Mouse (Mus musculus) forebrain, embryonic 10.5 days (tissue): ENCODE results near the gene Fah. TPM values are rescaled to one million over a fixed set of nuclear protein-coding genes. Genes with fewer than 3 reads are reported as not detected.

ENCODE experiments used
- DNase-seq: peaks from one replicate; pipeline ENCODE4 v3.0.0-alpha.2; 2017; ENCODE audit warnings: low spot score; ENCODE audit errors: extremely low spot score
- H3K27ac ChIP-seq: fragments of 300-500 bp; sonication (generic); 2 replicates; pipeline ENCODE4 v1.5.1; 2016; ENCODE audit warnings: mild to moderate bottlenecking
- H3K27me3 ChIP-seq: fragments of 300-500 bp; sonication (generic); 2 replicates; pipeline ENCODE4 v1.6.1; 2016; ENCODE audit warnings: mild to moderate bottlenecking; ENCODE audit not compliant: poor library complexity, severe bottlenecking
- H3K36me3 ChIP-seq: fragments of 300-500 bp; sonication (generic); replicated peaks from 2 replicates; pipeline ENCODE4 v1.6.1; 2016; ENCODE audit warnings: mild to moderate bottlenecking, moderate library complexity
- H3K4me1 ChIP-seq: fragments of 300-500 bp; sonication (generic); 2 replicates; pipeline ENCODE4 v1.6.1; 2016
- H3K4me3 ChIP-seq: fragments of 300-500 bp; sonication (generic); 2 replicates; pipeline ENCODE4 v1.5.1; 2016; ENCODE audit warnings: mild to moderate bottlenecking, moderate library complexity
- H3K9me3 ChIP-seq: fragments of 300-500 bp; sonication (generic); 2 replicates; pipeline ENCODE4 v1.6.1; 2016; ENCODE audit warnings: mild to moderate bottlenecking, moderate library complexity
- WGBS: fragments of 180-500 bp; shearing (Covaris S2); methylation state at CpG from one replicate; pipeline ENCODE4 v1.1.7; 2016; 5-methylcytosine and 5-hydroxymethylcytosine counted together
- polyA plus RNA-seq: library from polyadenylated mRNA; unstranded; fragments of >200 nt; fragmentation: Nextera tagmentation; extraction: Ambion mirVana; gene quantifications from 2 replicates; pipeline ENCODE4 v1.2.1, GENCODE M21; 2016

Gene Fah
- polyA plus RNA-seq, 1 experiment from 2014 or later = 2.2 TPM

DNA sequence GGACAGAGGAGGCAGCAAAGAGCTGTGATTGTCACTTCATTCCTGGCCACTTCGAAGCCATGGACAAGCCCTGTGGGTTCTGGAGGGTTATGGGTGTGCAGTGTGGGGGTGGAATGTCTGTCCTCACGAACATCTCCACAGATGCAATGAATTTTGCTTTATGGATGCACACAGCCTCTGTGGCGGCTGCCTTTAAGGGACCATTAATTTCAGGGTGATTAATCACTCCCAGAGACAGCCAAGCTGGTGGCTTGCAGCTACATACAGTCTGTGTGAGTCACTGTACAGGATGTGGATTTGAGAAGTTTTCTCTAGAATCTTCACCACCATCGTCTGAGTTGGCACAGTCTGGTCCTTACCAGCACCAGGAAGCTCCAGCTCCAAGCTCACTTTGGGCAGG is 59.9 kb downstream of the Fah start:
- 84% methylated on average over 4 of the region's 4 CpGs for WGBS
- H3K27ac ChIP-seq = no peak overlapping the region
- H3K36me3 ChIP-seq = no peaks in the 10 kb centered on the region
- DNase-seq = no peak
- no peaks in the 10 kb centered on the region for H3K27me3 ChIP-seq
- H3K4me1 ChIP-seq = no peaks in the 10 kb centered on the region
- no peak overlapping the region for H3K4me3 ChIP-seq
- no peaks in the 10 kb centered on the region for H3K9me3 ChIP-seq

DNA sequence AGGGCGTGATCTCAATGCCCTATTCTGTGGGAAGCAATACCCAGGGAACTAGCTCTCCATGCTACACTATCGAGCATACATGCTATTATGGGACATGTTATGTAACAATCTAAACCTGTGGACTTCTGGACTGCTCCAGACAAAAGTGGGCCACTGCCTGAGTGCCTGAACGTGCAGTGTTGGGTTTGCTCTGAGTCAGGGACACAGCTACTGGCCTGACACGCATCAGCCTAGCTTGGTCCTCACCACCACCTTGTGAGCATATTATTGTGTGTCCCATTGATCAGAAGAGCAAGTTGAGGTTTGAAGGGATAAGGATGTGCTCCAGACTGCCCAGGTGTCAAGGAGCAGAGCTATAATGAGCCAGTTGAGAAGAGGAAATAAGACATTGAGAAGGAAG is 61.6 kb downstream of the Fah start:
- no peak overlapping the region for H3K4me3 ChIP-seq
- no peaks in the 10 kb centered on the region for H3K4me1 ChIP-seq
- H3K27me3 ChIP-seq = no peaks in the 10 kb centered on the region
- H3K27ac ChIP-seq = no peak overlapping the region
- H3K9me3 ChIP-seq = no peaks in the 10 kb centered on the region
- no peak for DNase-seq
- H3K36me3 ChIP-seq = no peaks in the 10 kb centered on the region
- 84% methylated on average over 4 of the region's 4 CpGs for WGBS

Other genes starting within 250 kb of the Fah start
- 23.3 and 27.9 TPM in 2 replicates for gene Arnt2, start 196.5 kb downstream of the Fah start, polyA plus RNA-seq
- 0.04 and 0.09 TPM in 2 replicates for gene Gm2115, start 77.8 kb downstream of the Fah start, polyA plus RNA-seq
- 149 and 156 TPM in 2 replicates for gene Zfand6, start 83.2 kb upstream of the Fah start, polyA plus RNA-seq
- gene Olfr291, start 246.8 kb upstream of the Fah start, polyA plus RNA-seq = 0.12 TPM in 1 of 2 replicates, not detected in the other